Comparison of ENCODE assay signal across 18 mouse cellular contexts in the genomic region with DNA sequence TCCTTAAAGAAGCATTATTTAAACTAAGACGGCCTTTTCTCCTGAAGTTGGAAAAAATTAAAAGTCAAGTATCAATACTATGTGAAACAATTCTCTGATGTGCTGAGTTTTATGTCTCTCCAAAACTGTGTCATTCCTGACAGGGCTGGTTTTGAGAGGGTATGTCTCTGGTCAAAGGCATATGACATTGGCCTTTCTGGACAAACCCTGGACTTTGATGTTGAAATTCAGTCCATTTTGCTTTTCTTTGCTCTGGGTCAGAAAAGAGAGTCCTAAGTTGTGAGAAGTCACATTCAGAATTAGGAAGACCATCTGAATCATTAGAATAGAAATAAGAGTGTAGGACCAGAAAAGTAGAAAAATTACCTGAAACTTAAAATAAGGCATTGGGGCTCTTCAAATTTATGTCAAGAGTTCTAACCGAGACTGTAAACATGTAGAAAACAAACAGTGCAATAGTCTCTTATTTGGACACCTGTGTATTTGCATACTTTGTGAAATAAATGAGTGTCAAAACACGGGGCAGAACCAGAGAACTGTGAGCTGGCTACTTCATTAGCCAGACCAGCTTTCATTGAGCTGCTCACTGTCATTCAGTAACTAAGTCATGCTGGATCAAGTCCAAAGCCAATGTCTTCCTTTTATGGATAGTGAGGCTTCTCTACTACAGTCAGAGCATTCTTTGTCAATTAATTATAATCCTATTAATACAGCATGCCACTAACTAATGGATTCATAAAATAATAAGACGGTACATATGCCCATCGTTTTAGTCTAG.
DNase-seq lines count a peak whose midpoint lies in the region; ATAC-seq and TF ChIP-seq lines count a peak whose summit lies in the region.
"Had no signal": no experiment of that assay in that cellular context is flagged by ENCODE, and none has a peak within 500 bp of the region (broad histone marks: within the 10 kb centered on the region; RNA-seq: fewer than 3 reads in every experiment).

No protein-coding gene starts in this region.

- H3K4me3 ChIP-seq in kidney, embryonic 15.5 days (replicated peaks), result no peak overlapping the region
- H3K4me3 ChIP-seq in lung, embryonic 14.5 days (ENCODE audit: low read depth, low read length), result no peak overlapping the region
- H3K4me3 ChIP-seq: embryonic facial prominence, embryonic 10.5 days; forebrain, embryonic 13.5 days; heart, embryonic 13.5 days had no signal

- WGBS in kidney, embryonic 15.5 days, result 83% methylated on average over 5 of the region's 5 CpGs
- 74% methylated on average over 5 of the region's 5 CpGs for WGBS in lung, embryonic 14.5 days

- DNase-seq in kidney, adult 11 months, result peak; percentile 11
- DNase-seq in kidney, postnatal 14 days, result peak; percentile 42
- DNase-seq in kidney, postnatal 4 days, result no peak
- peak; percentile 47 for DNase-seq in lung, embryonic 14.5 days
- no peak for DNase-seq in lung, postnatal 14 days
- peak; percentile 27 for DNase-seq in retina, postnatal 7 days (ENCODE audit: low read depth, low spot score)
- DNase-seq: adrenal gland, postnatal 14 days; cerebellum, adult 18-20 months; cerebellum, adult 9-11 months; gastrocnemius, postnatal 36 days; heart, adult 11 months; heart, postnatal 36 days had no signal

- no peak overlapping the region for H3K9ac ChIP-seq in kidney, embryonic 15.5 days
- H3K9ac ChIP-seq in lung, embryonic 14.5 days, result no peak overlapping the region
- H3K9ac ChIP-seq: forebrain, embryonic 13.5 days; heart, embryonic 13.5 days had no signal

- no peaks in the 10 kb centered on the region for H3K9me3 ChIP-seq in kidney, embryonic 15.5 days (replicated peaks)
- no peaks in the 10 kb centered on the region for H3K9me3 ChIP-seq in lung, embryonic 14.5 days (ENCODE audit: low read depth, low read length)
- H3K9me3 ChIP-seq: embryonic facial prominence, embryonic 10.5 days; forebrain, embryonic 13.5 days; heart, embryonic 13.5 days had no signal

- no peak for TF ChIP-seq CTCF in lung, embryonic 14.5 days (IDR thresholded peaks at IDR 0.05; ENCODE audit: low read depth)

- no peak for ATAC-seq in kidney, embryonic 15.5 days (replicated peaks; ENCODE audit: low FRiP score)
- no peak for ATAC-seq in lung, embryonic 14.5 days (ENCODE audit: insufficient read depth)
- ATAC-seq: activated CD4-positive, CD25-positive, alpha-beta regulatory T cell, adult 4 months; forebrain, embryonic 13.5 days; Patski had no signal

- peaks cover 7% of the 10 kb centered on the region; the same call in 1 of the 2 replicates for H3K4me1 ChIP-seq in kidney, embryonic 15.5 days
- 0 out of 2 replicates have a peak, but pooled peaks cover 6% of the 10 kb centered on the region for H3K4me1 ChIP-seq in lung, embryonic 14.5 days (ENCODE audit: insufficient read depth)
- H3K4me1 ChIP-seq: embryonic facial prominence, embryonic 10.5 days; forebrain, embryonic 13.5 days had no signal

- H3K4me2 ChIP-seq in kidney, embryonic 15.5 days, result no peak overlapping the region
- no peak overlapping the region for H3K4me2 ChIP-seq in lung, embryonic 14.5 days
- H3K4me2 ChIP-seq: forebrain, embryonic 13.5 days; heart, embryonic 13.5 days had no signal

- no peaks in the 10 kb centered on the region for H3K27me3 ChIP-seq in kidney, embryonic 15.5 days
- no peaks in the 10 kb centered on the region for H3K27me3 ChIP-seq in lung, embryonic 14.5 days (ENCODE audit: insufficient read depth, low read length)
- H3K27me3 ChIP-seq: forebrain, embryonic 13.5 days; heart, embryonic 13.5 days; Patski had no signal

- no peak overlapping the region for H3K27ac ChIP-seq in kidney, embryonic 15.5 days
- no peak overlapping the region for H3K27ac ChIP-seq in lung, embryonic 14.5 days (ENCODE audit: low read depth)
- H3K27ac ChIP-seq: embryonic facial prominence, embryonic 10.5 days; forebrain, embryonic 13.5 days; heart, embryonic 13.5 days had no signal

- H3K36me3 ChIP-seq in kidney, embryonic 15.5 days, result no peaks in the 10 kb centered on the region
- no peaks in the 10 kb centered on the region for H3K36me3 ChIP-seq in lung, embryonic 14.5 days (ENCODE audit: insufficient read depth)
- H3K36me3 ChIP-seq: embryonic facial prominence, embryonic 10.5 days; heart, embryonic 13.5 days had no signal

Comparison
In these comparisons a context has a peak if more than half of its experiments do, and no peak if none do; other contexts are left out.
1. DNase-seq: peak in kidney, adult 11 months (single experiment), kidney, postnatal 14 days (single experiment), lung, embryonic 14.5 days (single experiment) and retina, postnatal 7 days (single experiment); none in kidney, postnatal 4 days (0 of 2) and lung, postnatal 14 days (single experiment).